Mouse (Mus musculus) neural tube, embryonic 11.5 days (tissue): ENCODE measurements around the gene Dennd1a. TPM values are rescaled to one million over a fixed set of nuclear protein-coding genes. Genes with fewer than 3 reads are reported as not detected.

Source experiments
- ATAC-seq: fragments of 200-750 bp; cut with Nextera tagmentation; 2 replicates; pipeline ENCODE4 v1.8.0; 2017; ENCODE audit warnings: moderate number of reproducible peaks, mild to moderate bottlenecking, moderate TSS enrichment, moderate library complexity; ENCODE audit not compliant: insufficient read depth, low FRiP score, low TSS enrichment
- DNase-seq: peaks from one replicate; pipeline ENCODE4 v3.0.0-alpha.2; 2015; ENCODE audit warnings: low spot score
- H3K27ac ChIP-seq: fragments of 300-500 bp; sonication (generic); 2 replicates; pipeline ENCODE4 v1.5.1; 2014; ENCODE audit warnings: low read depth, mild to moderate bottlenecking, low read length
- H3K27me3 ChIP-seq: fragments of 300-500 bp; sonication (generic); 2 replicates; pipeline ENCODE4 v1.6.1; 2014; ENCODE audit warnings: mild to moderate bottlenecking, low read length, mixed read lengths; ENCODE audit not compliant: control insufficient read depth, insufficient read depth
- H3K36me3 ChIP-seq: fragments of 300-500 bp; sonication (generic); 2 replicates; pipeline ENCODE4 v1.6.1; 2014; ENCODE audit warnings: mild to moderate bottlenecking, low read length, moderate library complexity, mixed read lengths; ENCODE audit not compliant: control insufficient read depth, insufficient read depth
- H3K4me1 ChIP-seq: fragments of 300-500 bp; sonication (generic); 2 replicates; pipeline ENCODE4 v1.6.1; 2014; ENCODE audit warnings: low read length, mixed read lengths; ENCODE audit not compliant: control insufficient read depth, insufficient read depth
- H3K4me2 ChIP-seq: fragments of 300-500 bp; sonication (generic); 2 replicates; pipeline ENCODE4 v1.6.1; 2014; ENCODE audit warnings: low read depth, mild to moderate bottlenecking, moderate library complexity
- H3K4me3 ChIP-seq: fragments of 300-500 bp; sonication (generic); 2 replicates; pipeline ENCODE4 v1.5.1; 2014; ENCODE audit warnings: low read depth, low read length
- H3K9ac ChIP-seq: fragments of 300-500 bp; sonication (generic); 2 replicates; pipeline ENCODE4 v1.6.1; 2014; ENCODE audit warnings: mild to moderate bottlenecking, low read length
- H3K9me3 ChIP-seq: fragments of 300-500 bp; sonication (generic); 2 replicates; pipeline ENCODE4 v1.6.1; 2016; ENCODE audit warnings: low read length; ENCODE audit not compliant: control insufficient read depth
- WGBS: fragments of 180-500 bp; shearing (Covaris S2); extraction: QIAGEN DNeasy Blood & Tissue Kit; methylation state at CpG from one replicate; pipeline ENCODE4 v1.1.7; 2014; 5-methylcytosine and 5-hydroxymethylcytosine counted together
- polyA plus RNA-seq: library from polyadenylated mRNA; unstranded; fragments of >200 nt; fragmentation: Nextera tagmentation; extraction: Ambion mirVana; gene quantifications from 2 replicates; pipeline ENCODE4 v1.2.1, GENCODE M21; 2014

Gene Dennd1a
- polyA plus RNA-seq, 1 experiment from 2014 or later: 7.3 TPM

DNA sequence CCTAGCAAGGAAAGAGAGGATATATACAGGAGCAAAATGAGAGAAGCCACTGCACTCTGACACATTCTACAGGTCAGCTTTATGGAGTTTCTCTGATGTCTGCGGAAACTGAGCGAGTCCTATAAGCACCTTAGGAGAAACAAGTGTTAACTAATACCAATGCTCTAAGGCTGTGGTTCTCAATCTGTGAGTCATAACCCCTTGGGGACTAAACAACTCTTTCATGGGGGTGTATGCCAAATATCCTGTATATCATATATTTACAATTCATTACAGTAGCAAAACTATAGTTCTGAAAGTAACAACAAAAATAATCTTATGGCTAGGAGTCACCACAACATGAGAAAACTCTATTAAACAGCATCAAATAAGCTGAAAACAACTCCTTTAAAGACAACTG lies 67.5 kb downstream of the Dennd1a start:
- WGBS: 91% methylated on average over 2 of the region's 2 CpGs
- peaks cover 2% of the 10 kb centered on the region; the same call in 1 of the 2 replicates for H3K4me1 ChIP-seq
- no peak overlapping the region for H3K9ac ChIP-seq
- H3K27ac ChIP-seq: no peak overlapping the region
- no peaks in the 10 kb centered on the region for H3K9me3 ChIP-seq
- DNase-seq: no peak
- ATAC-seq: no peak
- no peaks in the 10 kb centered on the region for H3K36me3 ChIP-seq
- no peak overlapping the region for H3K4me2 ChIP-seq
- H3K4me3 ChIP-seq: no peak overlapping the region
- H3K27me3 ChIP-seq: peaks cover 35% of the 10 kb centered on the region

DNA sequence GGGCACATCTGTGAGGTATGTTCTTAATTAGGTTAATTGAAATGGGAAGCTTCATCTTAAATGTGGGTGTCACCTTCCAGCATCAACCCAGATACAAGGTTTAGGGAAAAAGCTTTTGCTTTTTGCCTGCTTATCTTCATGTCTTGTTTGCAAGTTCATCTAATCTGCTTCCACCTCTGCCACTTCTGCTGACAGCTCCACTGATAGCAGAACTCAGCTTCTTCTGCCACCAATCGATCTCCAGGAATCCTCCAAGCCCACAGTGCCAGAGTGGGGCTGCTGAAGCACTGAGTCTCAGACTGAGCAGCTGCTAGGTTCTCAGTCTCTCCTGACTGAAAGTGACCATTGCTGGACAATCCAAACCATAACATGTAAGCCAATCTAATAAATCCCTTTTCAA lies 74.1 kb downstream of the Dennd1a start:
- no peaks in the 10 kb centered on the region for H3K4me1 ChIP-seq
- no peak for ATAC-seq
- H3K4me2 ChIP-seq: no peak overlapping the region
- H3K4me3 ChIP-seq: no peak overlapping the region
- H3K9ac ChIP-seq: no peak overlapping the region
- no peaks in the 10 kb centered on the region for H3K36me3 ChIP-seq
- no peak for DNase-seq
- peaks cover 7% of the 10 kb centered on the region for H3K27me3 ChIP-seq
- 79% methylated on average over 1 of the region's 1 CpGs for WGBS
- H3K9me3 ChIP-seq: no peaks in the 10 kb centered on the region
- H3K27ac ChIP-seq: no peak overlapping the region

DNA sequence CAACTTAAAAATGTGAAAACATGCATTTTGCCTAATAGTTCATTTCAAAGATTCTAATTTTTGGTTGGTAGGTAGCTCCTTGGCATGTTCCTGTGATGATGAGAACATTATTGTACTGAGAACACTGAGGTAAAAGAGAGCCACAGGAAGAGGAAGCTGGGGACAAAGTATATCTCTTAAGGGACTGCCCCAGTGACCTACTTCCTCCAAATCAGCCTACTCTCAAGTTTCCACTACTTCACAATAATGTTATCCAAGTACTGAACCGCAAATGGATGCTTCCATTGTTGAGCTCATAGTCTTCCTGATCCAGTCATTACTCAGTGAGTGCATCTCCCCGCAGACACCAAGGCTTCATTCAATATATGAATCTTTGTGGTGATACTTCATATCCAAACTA lies 75.8 kb downstream of the Dennd1a start:
- Histone ChIP-seq H3K4me1 (no peaks in the 10 kb centered on the region), H3K4me3 (no peak overlapping the region), H3K9me3 (no peaks in the 10 kb centered on the region), H3K36me3 (no peaks in the 10 kb centered on the region), H3K27me3 (no peaks in the 10 kb centered on the region), H3K9ac (no peak overlapping the region), H3K4me2 (no peak overlapping the region), H3K27ac (no peak overlapping the region)
- no peak for DNase-seq
- no peak for ATAC-seq
- WGBS: 97% methylated on average over 2 of the region's 2 CpGs

DNA sequence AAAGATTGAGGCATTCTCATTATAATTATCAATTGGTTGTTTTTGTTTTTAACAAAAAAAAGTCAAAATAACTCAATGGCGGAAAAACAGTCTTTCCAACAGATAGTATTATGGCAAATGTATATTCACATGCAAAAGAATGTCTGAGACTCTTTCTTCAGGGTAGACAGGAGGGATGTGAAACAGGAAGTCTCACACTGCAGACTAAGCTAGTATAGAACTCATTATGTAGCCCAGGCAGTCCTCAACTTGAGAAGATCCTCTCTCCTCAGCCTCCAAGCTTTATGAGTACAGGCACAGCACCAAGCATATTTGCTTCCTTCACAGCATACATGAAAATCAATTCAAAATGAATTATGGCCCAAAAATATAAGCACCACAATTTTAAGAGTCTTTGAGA lies 79.4 kb downstream of the Dennd1a start:
- Histone ChIP-seq H3K9ac (no peak overlapping the region), H3K4me2 (no peak overlapping the region), H3K27me3 (no peaks in the 10 kb centered on the region), H3K4me3 (no peak overlapping the region), H3K36me3 (no peaks in the 10 kb centered on the region), H3K9me3 (no peaks in the 10 kb centered on the region), H3K27ac (no peak overlapping the region), H3K4me1 (no peaks in the 10 kb centered on the region)
- DNase-seq: no peak
- no peak for ATAC-seq
- 84% methylated on average over 1 of the region's 1 CpGs for WGBS

DNA sequence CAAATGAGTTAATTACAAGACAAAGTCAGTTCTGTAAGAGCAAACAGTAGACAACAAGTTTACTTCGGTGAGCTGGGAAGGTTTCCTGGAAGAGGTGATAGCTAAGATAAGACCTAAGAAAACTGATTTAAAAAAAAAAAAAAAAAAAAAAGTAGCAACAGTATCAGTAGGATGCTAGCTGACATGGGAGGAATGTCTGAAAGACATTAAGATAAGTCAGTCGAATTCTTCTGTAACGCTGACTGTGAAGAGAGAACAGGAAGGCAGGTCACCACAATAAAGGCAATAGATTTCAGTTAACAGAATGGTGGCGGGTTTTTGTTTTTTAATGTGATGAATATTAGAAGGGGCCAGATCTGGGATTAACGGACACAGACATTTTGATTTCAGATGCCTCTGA lies 81.9 kb downstream of the Dennd1a start:
- 78% methylated on average over 5 of the region's 5 CpGs for WGBS
- no peak for ATAC-seq
- H3K9ac ChIP-seq: no peak overlapping the region

DNA sequence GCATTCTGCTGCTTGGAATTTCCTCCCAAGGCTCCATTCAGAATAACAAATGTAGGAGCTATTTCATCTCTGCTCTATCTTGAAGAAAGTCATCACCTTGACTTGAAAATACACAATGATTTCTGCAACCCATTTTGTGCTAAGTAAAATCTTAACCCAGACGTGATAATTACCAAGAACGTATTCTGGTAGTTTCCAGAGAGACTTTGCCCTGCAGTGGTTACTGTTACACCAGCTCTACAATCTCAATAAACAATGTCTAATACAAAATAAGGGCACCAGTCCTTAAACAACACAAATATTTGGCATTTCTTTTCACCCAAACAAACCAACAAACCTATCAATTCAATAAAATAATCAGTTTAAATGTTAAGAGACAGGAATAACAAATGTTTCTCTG lies 82.5 kb downstream of the Dennd1a start:
- H3K4me3 ChIP-seq: no peak overlapping the region
- DNase-seq (no peak), ATAC-seq (no peak)
- WGBS: 89% methylated on average over 2 of the region's 2 CpGs
- no peaks in the 10 kb centered on the region for H3K9me3 ChIP-seq
- no peaks in the 10 kb centered on the region for H3K4me1 ChIP-seq
- H3K4me2 ChIP-seq: no peak overlapping the region
- no peak overlapping the region for H3K9ac ChIP-seq
- H3K27me3 ChIP-seq: no peaks in the 10 kb centered on the region
- no peaks in the 10 kb centered on the region for H3K36me3 ChIP-seq
- no peak overlapping the region for H3K27ac ChIP-seq

More for the DNA sequence above, 81.9 kb downstream of the Dennd1a start:
- no peaks in the 10 kb centered on the region for H3K4me1 ChIP-seq
- no peak for DNase-seq
- no peaks in the 10 kb centered on the region for H3K27me3 ChIP-seq
- no peak overlapping the region for H3K4me2 ChIP-seq
- no peak overlapping the region for H3K4me3 ChIP-seq
- H3K27ac ChIP-seq: no peak overlapping the region
- H3K9me3 ChIP-seq: no peaks in the 10 kb centered on the region
- H3K36me3 ChIP-seq: no peaks in the 10 kb centered on the region

DNA sequence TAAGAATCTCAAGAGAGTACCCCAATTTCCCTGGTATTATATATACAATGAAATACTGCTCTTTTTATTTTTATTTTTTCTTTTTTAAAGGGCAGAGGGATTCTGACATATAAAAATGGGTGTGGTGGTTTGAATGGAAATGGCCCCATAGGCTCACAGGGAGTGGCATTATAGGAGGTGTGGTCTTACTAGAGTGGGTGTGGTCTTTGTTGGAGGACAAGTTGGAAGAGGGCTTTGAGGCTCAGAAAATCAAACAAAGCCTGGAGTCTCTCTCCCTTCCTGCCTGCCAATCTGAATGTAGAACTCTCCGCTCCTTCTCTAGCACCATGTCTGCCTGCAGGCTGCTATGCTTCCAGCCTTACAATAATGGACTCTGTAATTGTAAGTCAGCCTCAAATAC lies 89.1 kb downstream of the Dennd1a start:
- H3K27me3 ChIP-seq: no peaks in the 10 kb centered on the region
- H3K4me3 ChIP-seq: no peak overlapping the region
- H3K9me3 ChIP-seq: no peaks in the 10 kb centered on the region
- H3K4me1 ChIP-seq: no peaks in the 10 kb centered on the region
- H3K36me3 ChIP-seq: no peaks in the 10 kb centered on the region
- H3K9ac ChIP-seq: no peak overlapping the region
- DNase-seq (no peak), ATAC-seq (no peak)
- no peak overlapping the region for H3K4me2 ChIP-seq
- 83% methylated on average over 1 of the region's 1 CpGs for WGBS
- no peak overlapping the region for H3K27ac ChIP-seq

DNA sequence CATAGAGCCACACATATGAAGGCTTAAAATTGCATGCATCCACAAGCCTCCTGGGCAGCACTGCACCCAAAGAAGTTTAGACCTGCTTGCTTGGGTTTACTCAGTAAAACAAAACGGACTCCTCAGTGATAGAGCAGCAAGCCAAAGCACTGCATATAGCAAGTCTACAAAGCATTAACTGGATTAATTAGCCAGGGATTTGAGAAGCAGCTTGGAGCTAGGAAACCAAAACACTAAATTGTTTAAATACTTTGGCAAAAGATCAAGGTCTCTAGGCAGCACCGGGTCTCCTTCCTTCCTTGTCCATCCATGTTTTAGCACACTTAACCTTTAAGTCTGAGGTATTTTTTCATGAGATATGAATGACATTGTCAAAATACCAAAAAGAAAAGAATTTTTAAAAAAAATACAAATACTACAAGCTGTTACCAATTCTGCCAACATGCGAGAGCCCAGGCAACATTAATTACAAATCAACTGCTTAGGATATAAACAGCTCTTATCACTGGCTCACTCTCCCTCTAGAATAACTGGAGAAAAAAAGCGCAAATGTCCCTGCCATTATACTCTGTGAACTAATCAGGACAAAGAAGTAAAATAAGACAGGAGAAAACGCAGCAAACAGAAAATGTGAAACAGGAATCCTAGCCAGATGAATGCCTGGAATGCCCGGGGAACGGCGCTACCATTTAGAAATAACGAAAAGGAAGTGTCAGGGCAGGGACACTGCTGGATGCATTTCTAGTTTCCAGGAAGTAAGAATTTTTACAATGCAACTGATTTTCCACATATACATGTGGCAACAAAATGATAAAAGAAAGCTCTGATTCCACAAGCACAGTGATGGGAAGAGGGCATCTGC lies 90.8 kb downstream of the Dennd1a start:
- H3K27ac ChIP-seq: no peak overlapping the region
- H3K9ac ChIP-seq: no peak overlapping the region
- H3K9me3 ChIP-seq: no peaks in the 10 kb centered on the region
- H3K4me3 ChIP-seq: no peak overlapping the region
- WGBS: 84% methylated on average over 9 of the region's 9 CpGs
- no peak for ATAC-seq
- no peak overlapping the region for H3K4me2 ChIP-seq
- no peaks in the 10 kb centered on the region for H3K36me3 ChIP-seq
- H3K27me3 ChIP-seq: no peaks in the 10 kb centered on the region
- no peaks in the 10 kb centered on the region for H3K4me1 ChIP-seq
- DNase-seq: no peak

DNA sequence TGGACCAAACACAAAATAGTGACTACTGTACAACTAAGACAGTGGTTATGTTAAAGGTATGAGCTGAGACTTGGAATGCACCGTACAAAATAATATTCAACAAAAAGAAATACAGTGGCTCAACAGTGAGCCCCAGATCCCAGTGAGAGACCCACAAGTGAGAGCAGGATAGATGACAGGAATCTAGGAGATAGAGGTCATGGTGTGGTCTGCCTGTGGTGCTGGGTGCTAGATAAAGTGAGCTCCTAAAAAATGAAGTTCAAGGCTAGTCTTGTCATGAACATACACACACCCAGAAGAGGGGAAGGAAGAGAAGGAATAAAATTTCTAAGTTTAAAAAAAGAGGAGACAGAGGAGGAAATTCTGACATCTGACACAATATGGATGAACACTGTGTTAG lies 95.2 kb downstream of the Dennd1a start:
- 90% methylated on average over 1 of the region's 1 CpGs for WGBS
- Histone ChIP-seq H3K4me2 (no peak overlapping the region), H3K9me3 (no peaks in the 10 kb centered on the region), H3K36me3 (no peaks in the 10 kb centered on the region), H3K27me3 (no peaks in the 10 kb centered on the region), H3K9ac (no peak overlapping the region), H3K4me1 (no peaks in the 10 kb centered on the region), H3K27ac (no peak overlapping the region), H3K4me3 (no peak overlapping the region)
- ATAC-seq (no peak), DNase-seq (no peak)
